Mouse (Mus musculus) lung, postnatal 0 days (tissue): ENCODE measurements around the gene Sod1. TPM values are rescaled to one million over a fixed set of nuclear protein-coding genes. Genes with fewer than 3 reads are reported as not detected.

Source experiments
- ATAC-seq: fragments of 200-750 bp; cut with Nextera tagmentation; 2 replicates; pipeline ENCODE4 v1.8.0; 2017; ENCODE audit warnings: moderate library complexity
- DNase-seq: peaks from one replicate; pipeline ENCODE4 v3.0.0-alpha.2; 2016; ENCODE audit warnings: low spot score
- H3K27ac ChIP-seq: fragments of 300-500 bp; sonication (generic); 2 replicates; pipeline ENCODE4 v1.5.1; 2014; ENCODE audit warnings: antibody characterized with exemption, mild to moderate bottlenecking, low read length, mixed read lengths
- H3K27me3 ChIP-seq: fragments of 300-500 bp; sonication (generic); replicated peaks from 2 replicates; pipeline ENCODE4 v1.6.1; 2014; ENCODE audit warnings: low read length, mixed read lengths; ENCODE audit not compliant: insufficient read depth
- H3K36me3 ChIP-seq: fragments of 300-500 bp; sonication (generic); 2 replicates; pipeline ENCODE4 v1.6.1; 2014; ENCODE audit warnings: low read length, mixed read lengths; ENCODE audit not compliant: insufficient read depth
- H3K4me1 ChIP-seq: fragments of 300-500 bp; sonication (generic); 2 replicates; pipeline ENCODE4 v1.6.1; 2014; ENCODE audit warnings: antibody characterized with exemption, low read depth, low read length, mixed read lengths; ENCODE audit not compliant: insufficient read depth
- H3K4me2 ChIP-seq: fragments of 300-500 bp; sonication (generic); replicated peaks from 2 replicates; pipeline ENCODE4 v1.6.1; 2014; ENCODE audit warnings: low read depth, mild to moderate bottlenecking, low read length, moderate library complexity, mixed read lengths
- H3K4me3 ChIP-seq: fragments of 300-500 bp; sonication (generic); 2 replicates; pipeline ENCODE4 v1.5.1; 2014; ENCODE audit warnings: low read depth, low read length
- H3K9ac ChIP-seq: fragments of 300-500 bp; sonication (generic); replicated peaks from 2 replicates; pipeline ENCODE4 v1.6.1; 2014; ENCODE audit warnings: low read depth, mild to moderate bottlenecking
- H3K9me3 ChIP-seq: fragments of 300-500 bp; sonication (generic); 2 replicates; pipeline ENCODE4 v1.6.1; 2016; ENCODE audit warnings: low read length, mixed read lengths
- CTCF ChIP-seq: IDR thresholded peaks from 2 replicates; pipeline ENCODE4 v1.5.1; 2016; ENCODE audit warnings: antibody characterized with exemption, mild to moderate bottlenecking
- EP300 ChIP-seq: IDR thresholded peaks from 2 replicates; pipeline ENCODE4 v1.6.1; 2016; ENCODE audit warnings: antibody characterized with exemption, mild to moderate bottlenecking, control low read depth
- WGBS: fragments of 180-500 bp; shearing (Covaris S2); extraction: QIAGEN DNeasy Blood & Tissue Kit; methylation state at CpG from one replicate; pipeline ENCODE4 v1.1.7; 2014; 5-methylcytosine and 5-hydroxymethylcytosine counted together
- polyA plus RNA-seq: library from polyadenylated mRNA; unstranded; fragments of >200 nt; fragmentation: Nextera tagmentation; extraction: Ambion mirVana; gene quantifications from 2 replicates; pipeline ENCODE4 v1.2.1, GENCODE M21; 2015

The Sod1 gene
- polyA plus RNA-seq, 1 experiment from 2014 or later, result 1,843 TPM

DNA sequence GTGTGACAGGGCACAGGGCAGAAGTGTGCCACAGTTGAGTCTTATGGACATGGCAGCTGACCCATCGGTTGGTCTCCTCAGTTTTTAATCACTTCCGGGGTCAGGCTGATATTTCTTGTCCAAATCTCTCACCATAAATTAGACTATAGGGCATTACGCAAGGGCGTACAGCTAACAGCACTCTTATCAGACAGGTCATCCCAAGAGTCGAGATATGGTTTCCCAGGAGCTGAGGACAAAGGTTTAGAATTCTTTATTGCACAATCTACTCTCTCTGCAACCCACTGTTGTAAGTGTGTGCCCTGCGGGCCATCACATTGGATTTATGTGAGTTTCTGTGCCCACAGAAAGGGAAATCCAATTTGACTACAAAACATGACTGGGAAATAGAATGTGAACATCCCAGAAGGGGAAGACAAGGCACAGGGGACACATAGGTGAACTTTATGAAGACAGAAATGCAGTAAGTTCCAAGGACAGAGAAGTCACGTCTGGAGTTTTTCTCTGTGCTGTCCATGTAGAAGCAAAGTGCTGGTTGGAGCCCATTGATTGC, 23.8 kb upstream of the Sod1 start:
- no peaks in the 10 kb centered on the region for H3K27me3 ChIP-seq
- ATAC-seq, result no peak
- H3K9ac ChIP-seq, result no peak overlapping the region
- H3K9me3 ChIP-seq, result no peaks in the 10 kb centered on the region
- peak; percentile 44 for TF ChIP-seq EP300
- no peak for TF ChIP-seq CTCF
- DNase-seq, result no peak
- 51% methylated on average over 7 of the region's 7 CpGs for WGBS
- peaks cover 16% of the 10 kb centered on the region; the same call in 1 of the 2 replicates for H3K4me1 ChIP-seq
- peak overlapping the region; percentile 33; the same call in 1 of the 2 replicates for H3K27ac ChIP-seq
- H3K4me2 ChIP-seq, result peak overlapping the region; percentile 56; the same call in 1 of the 2 replicates
- H3K4me3 ChIP-seq, result no peak overlapping the region
- H3K36me3 ChIP-seq, result no peaks in the 10 kb centered on the region

DNA sequence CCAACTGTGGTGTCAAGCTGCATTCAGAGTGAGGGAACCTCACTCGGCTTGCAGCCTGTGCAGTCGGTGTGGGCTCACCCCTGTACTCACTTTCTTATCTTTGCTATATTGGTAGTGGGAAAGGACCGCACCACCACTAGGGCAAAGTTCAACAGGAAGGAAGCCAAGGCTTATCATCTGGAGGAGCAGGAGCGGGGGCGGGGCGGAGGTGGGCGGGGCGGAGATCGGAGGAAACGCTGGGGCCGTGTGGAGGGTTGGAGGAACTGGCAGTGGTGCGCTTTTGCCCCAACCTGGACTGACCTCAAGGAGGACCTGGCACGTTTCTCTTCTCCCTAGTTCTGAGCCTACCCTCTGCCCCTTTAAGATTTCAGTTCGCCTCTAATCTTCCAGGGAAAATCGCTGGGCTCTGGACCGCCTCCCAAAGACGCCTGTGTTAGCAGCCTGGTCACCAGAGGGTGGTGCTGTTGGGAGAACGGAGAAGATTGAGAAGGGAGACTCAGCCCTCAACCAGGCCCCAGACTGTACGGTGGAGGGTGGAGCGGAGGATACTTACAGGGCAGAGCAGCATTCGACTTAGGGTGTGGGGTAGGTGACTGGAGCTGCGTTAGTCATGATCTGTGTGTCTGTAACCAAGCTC, 23.1 kb upstream of the Sod1 start:
- H3K27me3 ChIP-seq, result no peaks in the 10 kb centered on the region
- no peaks in the 10 kb centered on the region for H3K36me3 ChIP-seq
- TF ChIP-seq EP300, result peak; percentile 47; the same call in 1 of the 2 replicates
- peak; percentile 84 for TF ChIP-seq CTCF
- H3K27ac ChIP-seq, result peak overlapping the region; percentile 33
- peaks cover 16% of the 10 kb centered on the region; the same call in 1 of the 2 replicates for H3K4me1 ChIP-seq
- H3K9ac ChIP-seq, result 0 out of 2 replicates have a peak overlapping the region, but pooled peaks have one; percentile 12
- peak; percentile 93 for DNase-seq
- ATAC-seq, result peak; percentile 92
- peak overlapping the region; percentile 56 for H3K4me2 ChIP-seq
- H3K4me3 ChIP-seq, result peak overlapping the region; percentile 33
- no peaks in the 10 kb centered on the region for H3K9me3 ChIP-seq
- under 1% methylated on average over 14 of the region's 22 CpGs for WGBS

DNA sequence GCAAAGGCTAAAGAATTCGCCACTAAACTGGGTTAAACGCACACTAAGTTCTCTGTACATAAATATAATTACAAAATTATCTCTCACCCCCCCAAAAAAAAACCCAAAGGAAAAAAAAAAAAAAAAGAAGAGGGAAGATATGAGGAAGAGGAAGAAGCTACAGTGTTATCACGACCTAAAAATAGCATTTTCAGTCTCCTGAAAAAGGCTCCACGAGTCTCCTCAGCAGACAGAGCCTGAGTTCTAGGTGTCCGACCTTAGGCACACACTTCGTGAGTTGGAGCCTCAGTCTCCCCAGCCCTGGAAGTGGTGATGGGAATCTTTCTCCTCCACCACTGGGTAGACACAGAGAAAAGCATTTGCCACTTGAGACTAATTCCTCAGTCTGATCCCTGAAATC, 21.9 kb upstream of the Sod1 start:
- Histone ChIP-seq H3K4me1 (peaks cover 16% of the 10 kb centered on the region; the same call in 1 of the 2 replicates), H3K36me3 (no peaks in the 10 kb centered on the region), H3K9ac (no peak overlapping the region), H3K27me3 (no peaks in the 10 kb centered on the region), H3K27ac (no peak overlapping the region), H3K9me3 (no peaks in the 10 kb centered on the region), H3K4me3 (no peak overlapping the region), H3K4me2 (no peak overlapping the region)
- WGBS, result 75% methylated on average over 6 of the region's 6 CpGs
- no peak for DNase-seq
- no peak for ATAC-seq
- TF ChIP-seq CTCF, result no peak
- no peak for TF ChIP-seq EP300

DNA sequence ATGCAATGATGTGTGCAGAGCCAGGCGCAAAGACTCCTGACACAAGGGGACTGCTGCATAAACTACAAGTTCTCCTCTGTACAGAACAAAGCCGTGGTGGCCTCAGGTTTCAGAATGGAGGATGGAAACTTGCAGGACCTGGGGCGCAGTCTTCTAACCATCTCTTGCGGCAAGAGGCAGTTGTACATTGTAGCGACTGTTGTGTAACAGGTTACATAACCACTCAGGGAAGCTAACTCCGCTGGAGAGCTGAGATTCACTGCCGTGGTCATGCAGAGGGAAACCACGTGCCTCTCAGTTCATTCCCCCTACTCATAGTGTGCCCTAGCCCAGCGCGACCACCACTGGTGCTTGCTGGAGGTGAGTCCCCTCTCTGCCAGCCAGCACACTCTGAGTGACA, 21.4 kb upstream of the Sod1 start:
- TF ChIP-seq EP300, result 0 out of 2 replicates have a peak, but pooled peaks have one; percentile 18
- TF ChIP-seq CTCF, result no peak
- no peaks in the 10 kb centered on the region for H3K36me3 ChIP-seq
- WGBS, result 54% methylated on average over 10 of the region's 10 CpGs
- H3K27ac ChIP-seq, result no peak overlapping the region
- H3K9ac ChIP-seq, result no peak overlapping the region
- no peaks in the 10 kb centered on the region for H3K27me3 ChIP-seq
- H3K4me1 ChIP-seq, result peaks cover 16% of the 10 kb centered on the region; the same call in 1 of the 2 replicates
- DNase-seq (peak; percentile 77), ATAC-seq (peak; percentile 20; the same call in 1 of the 2 replicates)
- no peak overlapping the region; the same call in 1 of the 2 replicates for H3K4me2 ChIP-seq
- no peaks in the 10 kb centered on the region for H3K9me3 ChIP-seq
- no peak overlapping the region for H3K4me3 ChIP-seq

DNA sequence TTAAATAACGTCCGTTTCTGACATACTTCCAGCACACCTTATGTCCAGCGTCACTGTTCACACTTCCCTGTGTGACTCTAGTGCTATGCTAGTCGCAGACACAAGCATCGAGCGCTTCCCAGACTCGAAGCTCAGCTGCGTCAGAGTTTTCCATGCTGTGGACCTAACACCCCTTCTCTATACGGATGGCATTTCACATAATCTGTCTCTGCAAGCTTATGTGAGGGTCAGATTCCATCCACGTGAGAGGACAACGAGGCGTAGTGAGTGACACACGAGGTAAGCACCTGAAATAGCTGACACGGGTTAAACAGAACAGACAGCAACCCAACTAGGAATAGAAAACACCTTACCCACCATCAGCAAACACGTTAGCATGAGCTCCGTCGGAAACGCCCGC, 18.4 kb upstream of the Sod1 start:
- Histone ChIP-seq H3K4me3 (peak overlapping the region; percentile 0; the same call in 1 of the 2 replicates), H3K4me2 (peak overlapping the region; percentile 45), H3K27me3 (no peaks in the 10 kb centered on the region), H3K4me1 (peaks cover 11% of the 10 kb centered on the region; the same call in 1 of the 2 replicates), H3K36me3 (no peaks in the 10 kb centered on the region), H3K27ac (peak overlapping the region; percentile 71), H3K9me3 (no peaks in the 10 kb centered on the region), H3K9ac (no peak overlapping the region)
- no peak for TF ChIP-seq EP300
- no peak for TF ChIP-seq CTCF
- ATAC-seq (no peak), DNase-seq (no peak)
- 27% methylated on average over 19 of the region's 19 CpGs for WGBS

DNA sequence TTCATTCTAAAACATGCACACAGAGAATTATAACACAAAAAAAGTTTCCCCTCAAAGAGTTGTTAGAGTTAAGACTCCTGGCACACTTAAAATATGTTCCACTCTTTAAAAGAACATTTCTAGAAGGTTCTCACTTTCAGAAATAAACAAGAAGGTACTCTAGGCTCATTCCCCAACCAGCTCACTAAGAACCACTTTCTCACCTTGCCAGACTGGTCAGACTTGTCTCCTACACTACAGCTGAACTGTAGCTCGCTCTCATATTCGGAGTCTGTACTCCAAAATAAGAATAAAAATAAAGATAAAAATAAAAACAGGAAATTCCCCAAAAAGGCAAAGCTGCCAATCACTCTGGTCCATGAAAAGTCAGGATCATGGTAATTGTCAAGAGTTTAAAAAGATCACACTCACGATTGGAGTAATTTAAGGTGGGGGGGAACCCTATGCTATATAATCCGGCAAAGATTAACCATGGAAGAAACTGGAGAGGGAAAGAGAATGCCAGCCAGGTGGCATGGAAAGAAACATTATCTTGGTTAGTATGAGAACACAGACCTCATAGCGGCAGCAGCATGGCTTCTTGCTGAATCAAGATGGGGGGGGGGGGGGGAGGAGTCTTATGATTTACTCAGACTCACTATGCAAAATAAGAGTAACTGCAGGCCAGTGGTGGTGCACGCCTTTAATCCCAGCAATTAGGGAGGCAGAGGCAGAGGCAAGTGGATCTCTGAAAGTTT, 17.2 kb upstream of the Sod1 start:
- no peaks in the 10 kb centered on the region for H3K36me3 ChIP-seq
- H3K9me3 ChIP-seq, result no peaks in the 10 kb centered on the region
- WGBS, result 44% methylated on average over 6 of the region's 6 CpGs
- peak overlapping the region; percentile 45; the same call in 1 of the 2 replicates for H3K4me2 ChIP-seq
- H3K27me3 ChIP-seq, result no peaks in the 10 kb centered on the region
- no peak overlapping the region for H3K4me3 ChIP-seq
- peaks cover 5% of the 10 kb centered on the region; the same call in 1 of the 2 replicates for H3K4me1 ChIP-seq
- ATAC-seq (peak; percentile 89), DNase-seq (peak; percentile 89)
- no peak overlapping the region for H3K9ac ChIP-seq
- H3K27ac ChIP-seq, result peak overlapping the region; percentile 71
- TF ChIP-seq EP300, result peak; percentile 91
- no peak for TF ChIP-seq CTCF
